Mouse (Mus musculus): ENCODE measurements around the gene Pxmp2.

Gene Pxmp2

DNA sequence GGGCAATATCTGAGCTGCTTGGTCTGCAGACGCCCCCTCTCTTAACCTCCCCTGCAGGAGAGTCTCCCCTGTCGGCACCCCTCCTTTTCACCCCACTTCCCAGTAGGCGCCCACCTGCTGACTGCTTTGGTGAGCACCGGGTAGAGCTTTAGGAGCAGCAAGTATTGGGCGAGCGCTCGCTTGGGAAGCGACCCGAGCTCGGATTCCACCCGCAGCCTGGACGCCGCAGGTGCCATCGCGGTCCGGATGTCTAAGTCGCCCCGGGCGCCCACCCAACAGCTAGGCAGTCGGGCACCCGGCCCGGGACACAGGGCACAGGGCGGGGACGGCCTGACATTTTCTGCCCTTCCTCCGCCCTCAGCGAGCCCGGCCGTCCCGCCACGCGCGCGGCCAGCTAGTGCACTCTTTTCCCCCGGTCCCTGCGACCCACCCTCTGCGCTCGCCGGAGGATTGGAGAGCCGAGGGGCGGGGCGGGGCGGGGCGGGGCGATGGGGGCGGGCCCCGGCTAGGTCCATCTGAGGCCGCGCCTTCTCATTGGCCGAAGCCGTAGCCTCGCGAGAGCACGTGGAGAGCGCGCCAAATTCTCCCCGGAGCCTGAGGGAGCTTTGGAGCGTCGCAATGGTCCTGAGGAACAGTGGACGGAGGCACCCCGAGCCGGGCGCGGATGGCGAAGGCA, at the start of gene Pxmp2, which contains the start of gene Pole:
TSS of gene Pxmp2 (minus strand) at position 417 of the 676 bp plus-strand sequence.
TSS of gene Pole (plus strand) at position 537 of the 676 bp plus-strand sequence.
- DNase-seq (ENCODE audit: low read depth), result peak; percentile 92

- no peak for DNase-seq (ENCODE audit: low read depth)
Observed at GRCm38 (mm10) chr5:110330508-110330907, 44.5 kb upstream of the Pxmp2 start.

DNA sequence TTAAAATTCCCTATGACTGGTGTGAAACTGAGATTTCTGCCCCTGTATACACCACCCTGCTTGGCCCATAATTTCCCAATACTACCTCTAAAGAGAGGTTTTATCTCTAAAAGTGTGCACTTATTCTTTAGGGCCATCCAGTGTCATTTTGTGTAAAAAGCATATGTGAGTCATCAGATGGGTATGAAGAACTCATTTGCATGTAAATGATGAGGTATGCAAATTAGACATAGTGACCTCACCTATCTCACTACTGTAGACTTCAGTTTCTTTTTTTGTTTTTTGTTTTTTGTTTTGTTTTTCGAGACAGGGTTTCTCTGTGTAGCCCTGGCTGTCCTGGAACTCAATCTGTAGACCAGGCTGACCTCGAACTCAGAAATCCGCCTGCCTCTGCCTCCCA, 27.1 kb upstream of the Pxmp2 start:
- no peak for DNase-seq (ENCODE audit: low read depth)

DNA sequence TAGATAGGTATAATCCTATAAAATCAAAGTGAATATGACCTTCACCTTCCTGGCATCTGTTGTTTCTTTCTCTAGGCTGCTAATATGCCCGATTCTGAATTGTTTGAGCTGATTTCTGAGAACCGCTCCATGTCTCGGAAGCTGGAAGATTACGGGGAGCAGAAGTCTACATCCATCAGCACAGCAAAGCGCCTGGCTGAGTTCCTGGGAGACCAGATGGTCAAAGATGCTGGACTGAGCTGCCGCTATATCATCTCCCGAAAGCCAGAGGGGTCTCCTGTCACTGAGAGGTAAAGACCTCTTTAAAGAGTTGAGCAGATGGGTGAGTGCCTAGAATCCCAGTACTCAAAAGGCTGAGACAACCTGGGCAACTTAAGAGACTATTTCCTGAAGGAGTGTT, 22.9 kb upstream of the Pxmp2 start:
- DNase-seq (ENCODE audit: low read depth), result no peak

GRCm38 (mm10) chr5:110300591-110300990, 14.6 kb upstream of the Pxmp2 start:
- no peak for DNase-seq (ENCODE audit: low read depth)

GRCm38 (mm10) chr5:110296637-110297036, 10.7 kb upstream of the Pxmp2 start:
- no peak for DNase-seq (ENCODE audit: low read depth)

DNA sequence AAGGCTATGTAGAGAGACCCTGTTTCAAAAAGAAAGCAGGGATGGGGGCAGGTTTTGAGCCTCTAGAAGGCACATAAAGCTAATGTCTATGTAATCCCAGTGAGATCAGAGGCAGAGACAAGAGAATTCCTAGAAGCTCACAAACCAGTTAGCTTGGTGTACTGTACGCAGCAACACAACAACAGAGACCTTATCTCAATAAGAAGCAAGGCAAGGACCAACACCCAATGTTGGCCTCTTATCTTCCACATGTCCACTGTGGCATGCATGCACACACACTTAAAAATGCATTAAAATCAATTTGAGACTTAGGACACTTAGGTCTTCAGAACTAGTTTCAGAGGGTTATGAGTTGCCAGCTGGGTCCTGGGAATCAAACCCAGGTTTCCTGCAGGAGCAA, 5.7 kb upstream of the Pxmp2 start:
- no peak for DNase-seq (ENCODE audit: low read depth)

- no peak for DNase-seq (ENCODE audit: low read depth)
Observed at GRCm38 (mm10) chr5:110287084-110287475, 1.1 kb upstream of the Pxmp2 start.

DNA sequence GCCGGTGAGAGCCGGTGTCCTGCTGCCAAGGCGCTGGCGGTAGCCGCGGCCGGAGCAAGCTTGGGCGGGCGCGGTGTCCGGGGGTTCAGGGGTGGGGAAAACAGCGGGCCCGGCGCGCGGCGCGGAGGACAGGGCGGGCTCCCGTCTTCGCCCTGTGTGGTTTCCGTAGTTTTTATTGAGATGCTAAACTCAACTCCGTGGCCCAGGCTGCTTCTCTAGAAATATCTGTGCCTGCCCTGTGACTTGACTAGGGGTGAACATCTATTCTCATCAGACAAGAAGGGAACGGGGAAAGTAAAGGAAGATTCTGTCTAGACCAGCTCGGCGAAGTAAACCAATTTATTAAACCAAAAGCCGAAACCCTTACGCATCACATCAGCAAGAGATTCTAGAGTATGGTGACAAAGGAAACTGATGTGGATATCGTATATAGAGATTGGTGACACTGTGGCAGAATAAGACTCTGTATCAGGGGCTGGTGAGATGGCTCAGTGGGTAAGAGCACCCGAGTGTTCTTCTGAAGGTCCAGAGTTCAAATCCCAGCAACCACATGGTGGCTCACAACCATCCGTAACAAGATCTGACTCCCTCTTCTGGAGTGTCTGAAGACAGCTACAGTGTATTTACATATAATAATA, 579 bp upstream of the Pxmp2 start:
- no peak for DNase-seq (ENCODE audit: low read depth)

- DNase-seq (ENCODE audit: low read depth), result no peak
Observed at GRCm38 (mm10) chr5:110285156-110285555, 830 bp downstream of the Pxmp2 start.

DNA sequence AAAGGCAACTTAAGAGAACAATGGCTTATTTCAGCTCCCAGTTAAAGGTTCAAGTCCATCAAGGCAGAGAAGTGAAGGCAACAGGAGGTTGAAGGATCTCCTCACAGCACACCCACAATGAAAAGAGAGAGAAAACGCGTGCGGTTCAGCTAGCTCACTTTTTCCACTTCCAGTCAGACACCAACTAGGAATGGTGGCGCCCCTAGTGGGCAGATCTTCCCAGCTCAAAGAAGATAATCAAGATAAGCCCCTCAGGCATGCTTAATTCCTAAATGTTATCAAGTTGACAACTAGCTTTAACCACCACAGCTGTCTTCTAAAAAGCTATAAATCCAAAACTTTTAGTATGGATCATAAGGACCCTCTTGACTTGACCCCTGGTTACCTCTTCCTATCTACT, 1.4 kb downstream of the Pxmp2 start:
- peak; percentile 84 for DNase-seq (ENCODE audit: low read depth)

- no peak for DNase-seq (ENCODE audit: low read depth)
Observed at GRCm38 (mm10) chr5:110281984-110282383, 4.0 kb downstream of the Pxmp2 start.

DNA sequence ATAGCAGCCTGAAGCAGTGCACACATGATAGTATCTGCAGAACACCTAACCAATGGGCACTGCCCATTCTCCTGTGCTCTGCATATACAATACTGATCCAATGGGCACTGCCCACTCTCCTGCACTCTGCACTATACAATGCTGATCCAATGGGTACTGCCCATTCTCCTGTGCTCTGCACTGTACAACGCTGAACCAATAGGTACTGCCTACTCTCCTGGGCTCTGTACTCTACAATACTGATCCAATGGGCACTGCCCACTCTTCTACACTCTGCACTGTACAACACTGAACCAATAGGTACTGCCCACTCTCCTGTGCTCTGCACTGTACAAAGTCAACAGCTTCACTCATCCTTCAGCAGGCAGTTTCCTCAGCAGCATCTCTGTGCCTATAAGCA, 9.1 kb downstream of the Pxmp2 start:
- DNase-seq (ENCODE audit: low read depth), result no peak

DNA sequence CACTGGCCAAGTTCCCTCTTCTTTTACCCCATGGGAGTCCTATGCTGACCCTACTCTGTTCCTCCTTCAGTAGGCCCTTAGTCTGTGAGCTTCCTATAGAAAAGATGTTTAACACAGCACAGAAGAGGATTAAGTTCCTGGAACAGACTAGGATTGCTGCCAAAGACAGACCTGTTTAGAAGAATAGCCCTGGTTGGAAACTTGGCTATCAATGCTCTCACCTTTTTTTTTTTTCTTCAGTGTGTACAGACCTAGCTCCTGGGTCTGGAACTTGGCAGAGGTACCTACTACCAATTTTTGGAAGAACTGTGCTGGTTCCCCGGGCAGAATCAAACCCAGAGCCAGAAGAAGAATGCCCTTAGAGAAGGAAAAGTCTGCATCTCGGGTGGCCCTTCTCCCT, 9.6 kb downstream of the Pxmp2 start:
- DNase-seq (ENCODE audit: low read depth), result no peak

DNA sequence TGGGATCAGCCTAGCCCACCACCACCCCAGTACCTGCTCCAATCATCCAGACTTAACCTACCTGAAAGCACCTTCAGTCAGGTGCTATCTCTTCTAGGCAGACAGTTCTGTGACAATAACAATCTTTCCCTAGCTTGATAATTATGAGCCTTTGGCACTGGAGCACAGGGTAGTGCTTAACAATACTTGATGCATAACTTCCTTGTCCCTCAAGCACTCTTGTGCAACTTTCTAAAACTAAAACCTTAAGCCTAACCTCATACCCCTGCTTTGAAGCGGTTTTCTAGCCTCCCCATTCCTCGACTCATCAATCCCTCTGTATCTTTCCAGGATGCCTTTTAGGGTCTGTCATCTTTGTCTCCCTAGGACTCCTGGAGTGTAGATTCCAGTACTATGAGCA, 11.1 kb downstream of the Pxmp2 start:
- no peak for DNase-seq (ENCODE audit: low read depth)

- DNase-seq (ENCODE audit: low read depth), result peak; percentile 52
Observed at GRCm38 (mm10) chr5:110274147-110274546, 11.8 kb downstream of the Pxmp2 start.

DNA sequence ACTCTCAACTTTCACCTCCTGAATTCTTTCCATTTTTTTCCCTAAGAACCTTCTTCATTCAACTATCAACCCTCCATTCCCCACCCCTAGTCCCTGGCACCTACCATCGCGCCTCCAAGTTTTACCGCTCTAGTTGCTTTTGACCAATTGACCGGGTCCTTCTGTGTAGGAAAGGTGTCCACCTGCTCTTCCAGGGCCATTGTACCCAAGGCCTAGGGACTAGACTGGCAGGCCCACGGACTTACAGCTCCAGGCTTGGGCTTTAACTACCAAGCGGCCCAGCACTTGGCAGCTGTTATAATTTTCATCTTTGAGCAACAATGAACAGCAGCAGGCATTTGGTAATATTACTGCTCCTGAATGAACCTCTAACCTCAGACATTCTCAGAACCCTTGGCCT, 15.7 kb downstream of the Pxmp2 start:
- no peak for DNase-seq (ENCODE audit: low read depth)

- peak; percentile 78 for DNase-seq (ENCODE audit: low read depth)
Observed at GRCm38 (mm10) chr5:110269141-110270101, 16.6 kb downstream of the Pxmp2 start, which contains the start of gene Pgam5. Gene Pgam5, minus strand, starts transcription at chr5:110269913.

DNA sequence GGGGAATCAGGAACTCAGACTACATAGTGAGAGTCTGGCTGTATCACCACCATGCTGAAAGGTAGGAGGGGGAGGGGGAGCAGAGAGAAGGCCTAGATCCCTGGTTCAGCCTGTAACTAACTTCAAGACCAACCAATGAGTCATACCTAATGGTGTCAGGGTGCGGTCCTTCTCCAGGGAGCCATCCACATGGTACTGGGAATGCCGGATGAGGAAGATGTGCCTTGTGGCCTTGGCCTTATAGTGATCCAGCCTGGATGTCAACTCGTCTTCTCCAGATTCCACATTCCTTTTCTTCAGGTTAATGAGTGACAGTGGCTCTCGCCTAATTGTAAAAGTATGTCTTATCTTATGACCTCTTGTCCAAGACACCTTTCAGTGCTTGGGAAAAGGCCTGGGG, 19.0 kb downstream of the Pxmp2 start:
- DNase-seq (ENCODE audit: low read depth), result no peak

- DNase-seq (ENCODE audit: low read depth), result no peak
Observed at GRCm38 (mm10) chr5:110244091-110244490, 41.9 kb downstream of the Pxmp2 start.

DNA sequence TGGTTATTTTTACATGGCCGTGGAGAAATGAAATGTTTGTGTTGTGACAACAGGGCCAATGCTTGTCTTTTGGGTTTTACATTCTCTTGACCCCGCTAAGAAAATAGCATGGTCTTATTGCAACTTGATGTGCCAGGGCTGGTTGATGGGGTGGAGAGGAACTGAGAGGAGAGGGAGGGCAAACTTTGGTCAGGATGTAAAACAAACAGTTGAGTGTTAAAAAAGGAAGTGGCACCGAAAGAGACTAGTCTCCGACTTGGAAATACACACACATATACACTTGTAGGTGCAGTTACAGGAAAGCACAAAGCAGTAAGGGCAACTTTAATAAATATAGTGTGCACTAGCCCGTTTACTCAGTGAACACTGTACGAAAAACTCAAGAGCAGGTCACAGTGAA, 53.6 kb downstream of the Pxmp2 start:
- no peak for DNase-seq (ENCODE audit: low read depth)

DNA sequence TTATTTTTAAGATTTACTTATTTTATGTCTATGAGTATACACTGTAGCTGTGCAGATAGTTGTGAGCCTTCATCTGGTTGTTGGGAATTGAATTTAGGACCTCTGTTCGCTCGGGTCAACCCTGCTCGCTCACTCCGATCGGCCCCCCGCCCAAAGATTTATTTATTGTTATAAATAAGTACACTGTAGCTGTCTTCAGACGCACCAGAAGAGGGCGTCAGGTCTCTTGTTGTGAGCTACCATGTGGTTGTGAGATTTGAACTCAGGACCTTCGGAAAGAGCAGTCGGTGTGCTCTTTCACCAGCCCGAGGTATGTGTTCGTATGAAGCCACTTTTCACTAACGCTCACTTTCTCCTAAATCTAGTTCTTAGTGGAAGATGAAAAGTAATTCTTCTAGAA, 54.3 kb downstream of the Pxmp2 start:
- peak; percentile 27 for DNase-seq (ENCODE audit: low read depth)
